Comparison of ENCODE assay signal across 22 mouse cellular contexts in genomic region chr4:18788398-18788797, GRCm38 (mm10).
DNase-seq lines count a peak whose midpoint lies in the region; ATAC-seq lines count a peak whose summit lies in the region.
"Had no signal": no experiment of that assay in that cellular context is flagged by ENCODE, and none has a peak within 500 bp of the region (broad histone marks: within the 10 kb centered on the region; RNA-seq: fewer than 3 reads in every experiment).

No protein-coding gene starts in this region.

- peak; percentile 11 for DNase-seq in gastrocnemius, postnatal 25 days
- no peak for DNase-seq in gastrocnemius, postnatal 10 days
- no peak for DNase-seq in midbrain, embryonic 10.5 days (ENCODE audit: low spot score)
- DNase-seq in Muller cell, postnatal 12 days (ENCODE audit: inconsistent ontology term): no peak
- DNase-seq in heart, postnatal 25 days (ENCODE audit: low spot score): no peak
- no peak for DNase-seq in forebrain, embryonic 11.5 days (ENCODE audit: low spot score)
- DNase-seq: cerebellum, adult 8-10 months; heart, postnatal 10 days; kidney, adult 2 months; kidney, postnatal 25 days; lung, embryonic 14.5 days; lung, postnatal 36 days; thymus, adult 2 months had no signal

- H3K27me3 ChIP-seq in midbrain, embryonic 15.5 days (replicated peaks): no peaks in the 10 kb centered on the region
- H3K27me3 ChIP-seq in midbrain, embryonic 10.5 days (ENCODE audit: low read depth, poor library complexity, severe bottlenecking): no peaks in the 10 kb centered on the region
- H3K27me3 ChIP-seq in intestine, embryonic 16.5 days (replicated peaks; ENCODE audit: control insufficient read depth, insufficient read depth, low read length): no peaks in the 10 kb centered on the region
- H3K27me3 ChIP-seq in forebrain, embryonic 11.5 days (ENCODE audit: control insufficient read depth, insufficient read depth, low read length): no peaks in the 10 kb centered on the region
- H3K27me3 ChIP-seq: hindbrain, embryonic 13.5 days; liver, embryonic 12.5 days; neural tube, embryonic 15.5 days had no signal

- H3K9ac ChIP-seq in midbrain, embryonic 15.5 days: no peak overlapping the region
- H3K9ac ChIP-seq in intestine, embryonic 16.5 days (ENCODE audit: low read depth, low read length): no peak overlapping the region
- no peak overlapping the region for H3K9ac ChIP-seq in forebrain, embryonic 11.5 days (ENCODE audit: low read length)
- H3K9ac ChIP-seq: hindbrain, embryonic 13.5 days; liver, embryonic 12.5 days; lung, embryonic 14.5 days; neural tube, embryonic 15.5 days had no signal

- ATAC-seq in midbrain, embryonic 15.5 days (replicated peaks): peak; percentile 54; the same call in 1 of the 2 replicates
- ATAC-seq in intestine, embryonic 16.5 days: peak; percentile 50; the same call in 1 of the 2 replicates
- no peak for ATAC-seq in forebrain, embryonic 11.5 days (replicated peaks; ENCODE audit: low FRiP score)
- ATAC-seq: forebrain, embryonic 14.5 days; liver, embryonic 12.5 days had no signal

- no peaks in the 10 kb centered on the region for H3K36me3 ChIP-seq in midbrain, embryonic 15.5 days (replicated peaks)
- H3K36me3 ChIP-seq in midbrain, embryonic 10.5 days: no peaks in the 10 kb centered on the region
- no peaks in the 10 kb centered on the region for H3K36me3 ChIP-seq in intestine, embryonic 16.5 days (ENCODE audit: control insufficient read depth, insufficient read depth, low read length)
- no peaks in the 10 kb centered on the region for H3K36me3 ChIP-seq in forebrain, embryonic 11.5 days (ENCODE audit: control insufficient read depth, insufficient read depth, low read length)
- H3K36me3 ChIP-seq: G1E; hindbrain, embryonic 13.5 days; liver, embryonic 12.5 days; neural tube, embryonic 15.5 days had no signal

- H3K4me2 ChIP-seq in midbrain, embryonic 15.5 days: no peak overlapping the region
- H3K4me2 ChIP-seq in intestine, embryonic 16.5 days (ENCODE audit: low read depth, low read length): no peak overlapping the region
- no peak overlapping the region for H3K4me2 ChIP-seq in forebrain, embryonic 11.5 days (ENCODE audit: low read depth, low read length, severe bottlenecking)
- H3K4me2 ChIP-seq: heart, embryonic 11.5 days; hindbrain, embryonic 13.5 days; liver, embryonic 12.5 days; lung, embryonic 14.5 days; neural tube, embryonic 15.5 days had no signal

- H3K27ac ChIP-seq in midbrain, embryonic 15.5 days: no peak overlapping the region
- no peak overlapping the region for H3K27ac ChIP-seq in midbrain, embryonic 10.5 days (replicated peaks)
- no peak overlapping the region for H3K27ac ChIP-seq in intestine, embryonic 16.5 days (ENCODE audit: low read length)
- H3K27ac ChIP-seq in forebrain, embryonic 11.5 days (ENCODE audit: low read depth, low read length): no peak overlapping the region
- H3K27ac ChIP-seq: hindbrain, embryonic 13.5 days; liver, embryonic 12.5 days; neural tube, embryonic 15.5 days had no signal

- intact Hi-C loops in heart, postnatal 25 days (cut with DNase I): no loop called here

- no peaks in the 10 kb centered on the region for H3K9me3 ChIP-seq in midbrain, embryonic 15.5 days
- no peaks in the 10 kb centered on the region for H3K9me3 ChIP-seq in midbrain, embryonic 10.5 days (replicated peaks)
- no peaks in the 10 kb centered on the region for H3K9me3 ChIP-seq in intestine, embryonic 16.5 days (ENCODE audit: control insufficient read depth, low read length)
- H3K9me3 ChIP-seq in forebrain, embryonic 11.5 days (ENCODE audit: control insufficient read depth, low read length): no peaks in the 10 kb centered on the region
- H3K9me3 ChIP-seq: G1E; hindbrain, embryonic 13.5 days; liver, embryonic 12.5 days; neural tube, embryonic 15.5 days had no signal

- no peak overlapping the region for H3K4me3 ChIP-seq in midbrain, embryonic 15.5 days
- H3K4me3 ChIP-seq in midbrain, embryonic 10.5 days: no peak overlapping the region
- H3K4me3 ChIP-seq in intestine, embryonic 16.5 days (ENCODE audit: low read length): no peak overlapping the region
- no peak overlapping the region for H3K4me3 ChIP-seq in forebrain, embryonic 11.5 days (ENCODE audit: low read depth, low read length)
- H3K4me3 ChIP-seq: erythroblast, embryonic 14.5 days; hindbrain, embryonic 13.5 days; liver, embryonic 12.5 days; neural tube, embryonic 15.5 days had no signal

- no peaks in the 10 kb centered on the region for H3K4me1 ChIP-seq in midbrain, embryonic 15.5 days
- no peaks in the 10 kb centered on the region for H3K4me1 ChIP-seq in midbrain, embryonic 10.5 days
- no peaks in the 10 kb centered on the region for H3K4me1 ChIP-seq in intestine, embryonic 16.5 days (ENCODE audit: control insufficient read depth, insufficient read depth, low read length)
- no peaks in the 10 kb centered on the region for H3K4me1 ChIP-seq in forebrain, embryonic 11.5 days (replicated peaks; ENCODE audit: control insufficient read depth, insufficient read depth, low read length)
- H3K4me1 ChIP-seq: hindbrain, embryonic 13.5 days; liver, embryonic 12.5 days; neural tube, embryonic 15.5 days had no signal
